ENCODE assay signal across 21 mouse cellular contexts in the genomic region with DNA sequence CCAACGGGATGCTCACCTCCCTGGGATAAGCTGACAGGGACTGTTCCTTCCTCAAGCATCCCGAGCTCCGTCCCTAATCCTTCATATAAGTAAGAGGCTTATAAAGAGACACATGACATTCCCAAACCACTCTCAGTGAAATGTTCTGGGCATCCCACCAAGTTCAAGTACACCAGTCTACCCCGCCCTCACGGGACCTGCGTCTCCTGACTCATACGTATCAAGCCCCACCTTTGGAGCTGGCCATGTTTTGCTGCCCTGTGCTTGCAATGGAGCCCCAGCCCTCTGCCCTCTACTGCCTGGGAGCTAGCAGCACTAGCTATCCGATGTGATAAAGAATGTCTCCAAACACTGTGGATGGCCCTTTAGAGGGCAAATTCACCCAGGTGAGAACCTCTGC.
"Had no signal": no experiment of that assay in that cellular context is flagged by ENCODE, and none has a peak within 500 bp of the region (broad histone marks: within the 10 kb centered on the region; RNA-seq: fewer than 3 reads in every experiment).

No protein-coding gene starts in this region.

- H3K4me2 ChIP-seq: limb, embryonic 13.5 days; liver, embryonic 12.5 days; liver, embryonic 15.5 days; lung, embryonic 15.5 days; midbrain, embryonic 13.5 days; neural tube, embryonic 13.5 days had no signal

- H3K27ac ChIP-seq: kidney, postnatal 0 days; layer of hippocampus, adult 2 months; limb, embryonic 10.5 days; limb, embryonic 13.5 days; liver, embryonic 12.5 days; liver, embryonic 15.5 days; lung, embryonic 15.5 days; midbrain, embryonic 10.5 days; midbrain, embryonic 13.5 days; neural tube, embryonic 13.5 days had no signal

- H3K4me3 ChIP-seq: layer of hippocampus, adult 2 months; limb, embryonic 10.5 days; limb, embryonic 13.5 days; liver, embryonic 12.5 days; liver, embryonic 15.5 days; lung, embryonic 15.5 days; megakaryocyte, embryonic 14.5 days; midbrain, embryonic 10.5 days; midbrain, embryonic 13.5 days; myocyte; neural tube, embryonic 13.5 days had no signal

- ATAC-seq: liver, embryonic 12.5 days; midbrain, embryonic 13.5 days; midbrain, embryonic 16.5 days had no signal

- H3K4me1 ChIP-seq: limb, embryonic 10.5 days; liver, embryonic 12.5 days; liver, embryonic 15.5 days; megakaryocyte, embryonic 14.5 days; midbrain, embryonic 10.5 days; midbrain, embryonic 13.5 days; neural tube, embryonic 13.5 days had no signal

- H3K9me3 ChIP-seq: limb, embryonic 10.5 days; limb, embryonic 13.5 days; liver, embryonic 12.5 days; liver, embryonic 15.5 days; lung, embryonic 15.5 days; megakaryocyte, embryonic 14.5 days; midbrain, embryonic 10.5 days; midbrain, embryonic 13.5 days; neural tube, embryonic 13.5 days had no signal

- DNase-seq: kidney, postnatal 25 days; layer of hippocampus, adult 9-11 months; liver; lung, adult 18-20 months; lung, postnatal 10 days; lung, postnatal 36 days; thymus, adult 18-20 months; thymus, postnatal 36 days had no signal

- H3K27me3 ChIP-seq: limb, embryonic 13.5 days; liver, embryonic 12.5 days; liver, embryonic 15.5 days; lung, embryonic 15.5 days; megakaryocyte, embryonic 14.5 days; midbrain, embryonic 13.5 days; neural tube, embryonic 13.5 days had no signal

- H3K9ac ChIP-seq: limb, embryonic 13.5 days; liver, embryonic 12.5 days; liver, embryonic 15.5 days; lung, embryonic 15.5 days; midbrain, embryonic 13.5 days; neural tube, embryonic 13.5 days had no signal
